Mouse (Mus musculus): ENCODE results near the gene Ccdc114. TPM values are rescaled to one million over a fixed set of nuclear protein-coding genes. Genes with fewer than 3 reads are reported as not detected.
"Not testable (repeated sequence)": the region's sequence is repeated elsewhere in the genome, so short reads cannot be mapped to it uniquely, and the experiment has no call there.

The Ccdc114 gene
- total RNA-seq (2017) = 3.2 and 5.4 TPM in 2 replicates

GRCm38 (mm10) chr7:45923762-45924428, at the start of gene Ccdc114:
TSS of gene Ccdc114 (plus strand) at chr7:45924072.
- peak; percentile 31 for ATAC-seq (replicated peaks; ENCODE audit: low read depth, poor library complexity, severe bottlenecking)

DNA sequence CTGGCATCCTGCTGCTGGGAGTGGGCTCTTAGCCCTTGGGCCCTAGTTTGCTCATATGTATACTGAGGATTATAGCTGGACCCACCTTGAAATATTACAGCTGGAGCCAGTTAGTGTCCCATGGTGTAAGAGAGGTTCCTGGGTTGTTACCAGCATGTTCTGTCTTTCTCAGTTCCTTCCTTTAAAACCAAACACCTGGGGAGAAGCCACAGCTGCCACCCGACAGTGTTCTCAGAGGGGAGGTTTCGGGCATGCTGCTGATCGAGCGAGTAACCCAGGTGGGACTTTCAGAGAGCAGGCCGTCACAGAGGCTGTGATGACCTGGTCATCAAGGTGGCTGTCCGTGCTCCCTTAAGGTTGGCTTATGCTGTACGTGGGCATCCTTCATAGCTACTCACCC, 47.0 kb upstream of the Ccdc114 start:
- ATAC-seq (replicated peaks; ENCODE audit: low read depth, poor library complexity, severe bottlenecking) = no peak

- not testable (repeated sequence) for ATAC-seq (replicated peaks; ENCODE audit: low read depth, poor library complexity, severe bottlenecking)
These were observed 45.6 kb upstream of the Ccdc114 start, which contains the start of gene Grin2d for GRCm38 (mm10) chr7:45878278-45878677. TSS of gene Grin2d (minus strand) at chr7:45878378.

DNA sequence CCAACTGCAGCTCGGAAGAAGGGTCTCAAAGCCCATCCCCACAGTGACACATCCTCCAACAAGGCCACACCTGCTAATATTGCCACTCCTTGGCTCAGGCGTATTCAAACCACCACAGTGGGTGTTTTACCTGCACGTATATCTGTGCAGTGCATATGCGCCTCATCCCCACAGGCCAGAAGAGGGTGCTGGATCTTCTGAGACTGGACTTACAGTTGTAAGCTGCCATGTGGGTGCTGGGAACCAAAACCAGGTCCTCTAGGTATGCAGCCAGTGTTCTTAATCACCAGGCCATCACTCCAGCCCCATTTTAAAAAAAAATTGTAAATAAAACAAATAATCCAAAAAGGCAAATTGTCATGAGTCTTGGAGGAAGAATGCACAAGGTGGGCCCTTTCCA, 43.3 kb upstream of the Ccdc114 start:
- no peak for ATAC-seq (replicated peaks; ENCODE audit: low read depth, poor library complexity, severe bottlenecking)

DNA sequence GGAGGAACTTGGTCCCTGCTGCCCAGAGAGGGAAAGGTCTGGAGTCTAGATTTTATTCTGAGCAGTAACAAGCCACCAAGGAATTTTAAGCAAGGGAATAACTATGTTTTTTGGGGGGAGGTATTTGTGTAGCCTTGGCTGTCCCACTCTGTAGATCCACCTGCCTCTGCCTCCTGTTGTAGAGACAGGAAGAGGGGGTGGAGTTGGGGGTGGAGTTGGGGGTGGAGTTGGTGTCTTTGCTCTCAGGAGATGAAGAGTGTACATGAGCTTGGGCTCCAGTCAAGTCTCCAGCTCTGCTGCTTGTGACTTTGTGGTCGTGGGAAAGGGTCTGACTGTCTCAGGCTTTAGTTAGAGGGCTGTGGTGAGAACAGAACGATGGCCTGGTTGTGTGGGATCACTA, 42.9 kb upstream of the Ccdc114 start:
- ATAC-seq (replicated peaks; ENCODE audit: low read depth, poor library complexity, severe bottlenecking) = no peak

DNA sequence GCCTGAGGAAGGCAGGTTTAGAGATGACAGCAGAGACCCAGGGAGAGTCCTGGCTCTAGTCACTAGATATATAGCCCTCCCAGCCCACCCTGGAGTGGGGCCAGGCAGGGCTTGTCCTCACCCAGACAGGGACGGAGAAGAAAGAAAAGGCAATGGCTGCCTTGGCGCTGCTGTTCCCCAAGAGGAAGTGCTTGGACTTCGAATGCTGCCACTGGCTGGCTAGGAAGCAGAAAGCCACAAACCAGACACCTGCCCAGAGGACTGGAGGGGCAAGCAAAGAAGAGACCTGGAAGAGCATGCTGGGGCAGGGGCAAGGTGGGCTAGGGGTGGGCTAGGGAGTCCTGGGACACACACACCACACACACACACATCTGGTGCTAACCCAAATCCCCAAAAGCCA, 36.6 kb upstream of the Ccdc114 start:
- peak; percentile 52; the same call in 1 of the 2 replicates for ATAC-seq (replicated peaks; ENCODE audit: low read depth, poor library complexity, severe bottlenecking)

DNA sequence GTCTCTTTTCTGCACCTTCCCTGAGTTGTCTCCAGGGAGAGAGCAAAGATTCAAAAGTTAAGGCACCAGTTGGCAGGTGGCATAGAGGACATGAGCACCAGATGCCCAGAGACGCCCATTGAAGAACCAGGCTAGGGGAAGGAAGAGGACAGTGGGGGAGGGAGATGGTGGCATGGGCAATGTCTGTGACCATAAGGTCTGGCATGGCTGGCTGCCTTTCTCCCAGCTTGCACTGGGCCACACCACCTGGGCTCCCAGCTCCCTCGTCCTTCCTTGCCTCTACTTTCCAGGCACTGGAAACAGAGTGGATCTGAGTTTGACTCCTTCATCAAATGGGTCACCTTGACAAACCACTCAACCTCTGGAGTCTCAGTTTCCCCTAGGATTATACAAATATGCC, 31.2 kb upstream of the Ccdc114 start:
- ATAC-seq (replicated peaks; ENCODE audit: low read depth, poor library complexity, severe bottlenecking) = no peak

DNA sequence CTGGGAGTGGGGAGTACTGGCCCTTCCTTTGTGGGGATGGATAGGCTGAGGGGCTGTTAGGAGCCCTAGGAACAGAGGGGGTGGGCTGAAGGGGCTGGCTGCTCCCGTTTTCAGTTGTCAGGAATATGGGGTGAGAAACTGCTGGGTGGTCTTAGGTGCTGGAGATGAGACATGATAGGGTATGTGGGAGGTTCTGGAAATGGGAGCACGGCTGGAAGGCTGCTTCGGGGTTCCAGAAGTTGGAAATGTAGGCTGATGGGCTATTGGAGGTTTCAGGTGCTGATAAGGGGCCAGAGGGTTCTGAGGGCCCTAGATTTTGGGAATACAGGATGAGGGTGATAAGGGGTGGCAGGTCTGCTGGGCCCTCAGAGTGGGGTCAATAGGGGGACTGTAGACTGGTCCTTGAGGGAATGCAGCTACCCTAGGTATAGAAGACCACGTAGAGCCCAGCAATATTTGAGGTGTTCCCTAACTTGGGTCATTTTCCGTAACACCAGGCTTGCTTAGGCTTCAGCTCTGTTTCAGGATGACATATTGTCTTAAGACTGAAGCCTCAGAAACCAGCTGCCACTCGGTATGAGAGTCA, 27.8 kb upstream of the Ccdc114 start:
- no peak for ATAC-seq (replicated peaks; ENCODE audit: low read depth, poor library complexity, severe bottlenecking)

- ATAC-seq (replicated peaks; ENCODE audit: low read depth, poor library complexity, severe bottlenecking) = peak; percentile 84
These were observed 27.2 kb upstream of the Ccdc114 start, which contains the start of the genes Syngr4 and Tmem143 for GRCm38 (mm10) chr7:45896517-45897257. TSS of gene Syngr4 (minus strand) at chr7:45896714. TSS of gene Tmem143 (plus strand) at chr7:45896941.

DNA sequence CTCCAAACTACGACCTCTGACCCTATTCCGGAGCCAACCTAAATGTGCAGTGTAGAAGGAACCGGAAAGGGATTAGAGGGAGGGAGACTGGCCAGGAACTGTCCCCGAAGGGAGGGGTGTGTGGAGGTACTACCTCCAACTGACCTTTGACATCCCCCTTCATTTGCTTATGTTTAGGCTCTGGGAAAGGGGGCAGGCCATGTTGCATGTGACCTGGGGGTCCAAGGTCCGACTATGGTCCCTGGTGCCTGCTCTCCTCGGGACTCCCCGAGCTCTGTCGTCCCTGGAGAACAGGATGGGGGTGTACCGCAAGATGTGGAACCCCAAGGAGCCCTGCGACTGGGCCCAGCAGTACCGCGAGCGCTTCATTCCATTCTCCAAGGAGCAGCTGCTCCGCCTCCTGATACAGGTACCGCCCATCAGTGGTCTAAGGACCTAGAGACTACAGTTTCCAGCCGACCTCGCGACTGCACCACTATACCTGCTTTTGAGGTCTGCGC, 26.6 kb upstream of the Ccdc114 start:
- ATAC-seq (replicated peaks; ENCODE audit: low read depth, poor library complexity, severe bottlenecking) = peak; percentile 43

DNA sequence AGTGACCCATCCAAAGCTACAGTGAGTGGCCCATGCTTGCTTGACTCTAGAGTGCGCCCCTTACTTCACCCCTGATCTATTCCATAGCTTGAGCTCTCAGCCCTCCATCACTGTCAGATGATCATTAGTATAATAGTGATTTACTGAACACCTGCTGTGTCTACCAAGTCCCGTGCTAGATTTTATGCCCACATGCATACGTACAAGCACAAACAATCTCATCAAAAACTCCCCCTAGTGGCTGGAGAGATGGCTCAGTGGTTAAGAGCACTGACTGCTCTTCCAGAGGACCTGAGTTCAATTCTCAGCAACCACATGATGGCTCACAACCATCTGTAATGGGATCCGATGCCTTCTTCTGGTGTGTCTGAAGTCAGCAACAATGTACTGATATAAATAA, 25.7 kb upstream of the Ccdc114 start:
- not testable (repeated sequence) for ATAC-seq (replicated peaks; ENCODE audit: low read depth, poor library complexity, severe bottlenecking)

DNA sequence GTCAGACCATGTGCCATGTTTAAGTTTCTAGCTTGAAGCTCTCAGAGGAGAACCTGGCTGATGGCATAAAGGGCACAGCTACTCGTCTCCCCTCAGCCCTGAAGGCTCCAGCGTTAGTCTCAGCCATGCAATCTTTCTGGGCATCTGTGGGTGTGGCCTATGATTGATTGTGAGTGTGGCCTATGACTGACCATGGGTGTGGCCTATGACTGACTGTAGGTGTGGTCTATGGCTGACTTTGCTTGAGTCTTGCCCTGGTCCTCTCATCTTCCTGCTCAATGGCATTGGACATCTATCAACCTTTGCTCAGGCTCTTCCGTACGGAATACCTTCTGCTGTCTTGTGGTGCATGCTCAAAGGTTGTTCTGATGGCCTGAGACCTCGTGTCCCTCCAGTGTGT, 22.3 kb upstream of the Ccdc114 start:
- peak; percentile 66 for ATAC-seq (replicated peaks; ENCODE audit: low read depth, poor library complexity, severe bottlenecking)

DNA sequence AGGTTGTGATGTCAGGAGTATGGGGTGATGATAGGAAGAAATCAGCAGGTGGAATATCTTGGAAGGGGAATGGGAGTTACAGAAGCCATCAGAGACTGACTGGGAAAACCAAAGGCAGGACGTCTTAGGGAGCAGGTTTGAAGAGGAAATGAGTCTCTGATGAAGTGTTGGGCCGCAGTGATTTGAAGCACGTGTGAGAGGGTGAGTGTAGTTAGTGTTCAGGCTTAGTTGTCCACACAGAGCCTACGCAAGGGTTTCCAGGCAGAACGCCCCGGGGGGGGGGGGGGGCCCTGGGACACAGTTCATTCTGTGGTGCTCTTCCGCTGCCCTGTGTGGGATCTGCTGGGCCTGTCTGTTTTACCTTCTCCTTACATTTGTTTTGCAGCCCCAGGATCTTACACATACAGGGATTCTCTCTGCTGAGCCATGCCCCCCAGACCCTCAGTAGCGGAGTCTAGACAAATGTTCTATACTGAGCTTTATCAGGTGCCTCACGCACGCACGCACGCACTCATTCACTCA, 21.3 kb upstream of the Ccdc114 start:
- no peak for ATAC-seq (replicated peaks; ENCODE audit: low read depth, poor library complexity, severe bottlenecking)

- no peak for ATAC-seq (replicated peaks; ENCODE audit: low read depth, poor library complexity, severe bottlenecking)
These were observed 17.2 kb upstream of the Ccdc114 start for GRCm38 (mm10) chr7:45906622-45907021.

DNA sequence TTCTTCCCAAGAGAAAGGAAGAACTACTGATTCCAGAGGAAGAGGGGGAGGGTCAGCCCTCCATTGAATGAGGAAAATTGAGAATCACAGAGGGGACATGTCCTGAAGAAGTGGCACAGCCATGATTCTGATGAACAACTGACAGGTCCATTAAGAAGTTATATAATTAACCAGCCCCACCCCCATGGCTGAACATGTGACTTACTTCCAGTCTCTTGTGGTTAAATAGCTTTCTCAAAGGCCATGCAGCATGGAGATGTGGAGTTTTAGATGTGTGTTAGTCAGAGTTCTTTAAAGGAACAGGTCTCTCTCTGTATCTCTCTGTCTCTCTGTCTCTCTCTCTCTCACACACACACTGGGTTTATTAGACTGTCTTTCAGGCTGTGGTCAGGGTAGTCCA, 15.5 kb upstream of the Ccdc114 start:
- ATAC-seq (replicated peaks; ENCODE audit: low read depth, poor library complexity, severe bottlenecking) = peak; percentile 58

- ATAC-seq (replicated peaks; ENCODE audit: low read depth, poor library complexity, severe bottlenecking) = no peak
These were observed 14.7 kb upstream of the Ccdc114 start for GRCm38 (mm10) chr7:45909145-45909544.

GRCm38 (mm10) chr7:45914067-45914466, 9.8 kb upstream of the Ccdc114 start:
- no peak for ATAC-seq (replicated peaks; ENCODE audit: low read depth, poor library complexity, severe bottlenecking)

- ATAC-seq (replicated peaks; ENCODE audit: low read depth, poor library complexity, severe bottlenecking) = no peak
These were observed 8.9 kb upstream of the Ccdc114 start for GRCm38 (mm10) chr7:45915011-45915410.

DNA sequence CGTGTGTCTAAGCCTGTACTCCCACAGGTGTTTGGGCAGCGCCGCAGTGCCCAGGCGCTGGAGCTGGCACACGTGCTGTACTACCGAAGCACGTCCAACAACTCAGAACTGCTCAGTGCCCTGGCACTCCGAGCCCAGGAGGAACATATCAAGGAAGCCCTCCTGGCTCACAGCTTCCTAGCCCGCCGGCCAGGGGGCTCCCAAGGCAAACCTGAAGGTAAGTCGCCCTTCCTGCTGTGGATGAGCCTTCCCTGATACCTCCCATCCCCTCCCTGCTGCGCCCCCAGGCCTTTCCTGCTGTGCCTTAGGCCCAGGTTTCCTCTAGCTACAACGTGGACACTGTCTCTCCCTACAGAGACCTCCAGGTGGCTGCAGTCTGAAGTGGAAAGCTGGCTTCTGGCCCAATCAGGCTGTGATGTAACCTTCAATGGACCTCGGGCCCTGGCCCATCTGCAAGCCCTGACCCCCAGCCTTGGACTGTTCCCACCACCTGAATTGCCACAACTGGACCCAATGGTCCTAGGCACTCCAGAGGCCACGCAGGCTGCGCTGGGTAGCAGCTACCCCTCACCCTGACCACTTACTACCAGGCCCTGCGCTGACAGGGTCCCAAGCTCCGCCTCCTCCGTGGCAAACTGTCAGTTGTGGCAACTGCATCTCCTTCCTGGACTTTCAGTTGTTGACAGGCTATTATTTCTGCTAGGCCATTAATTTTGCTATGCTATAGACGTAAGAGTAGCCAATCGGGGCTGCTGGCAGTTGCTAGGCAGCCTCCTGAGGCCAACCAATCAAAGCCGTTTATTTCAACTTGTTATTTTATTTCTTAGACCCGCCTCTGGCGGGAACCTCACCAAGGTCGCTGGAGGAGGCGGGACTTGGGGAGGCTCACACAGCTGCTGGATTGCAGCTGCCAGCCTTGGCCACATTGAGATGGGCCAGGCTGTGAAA, 7.5 kb upstream of the Ccdc114 start:
- ATAC-seq (replicated peaks; ENCODE audit: low read depth, poor library complexity, severe bottlenecking) = peak; percentile 71

All from common myeloid progenitor, adult 5-6 weeks (primary cell).